Mouse (Mus musculus) forelimb bud, embryonic 11.5 days (tissue): ENCODE measurements around the gene Cand2.

Experiments used
- DNase-seq: peaks from one replicate; pipeline ENCODE4 v3.0.0-alpha.2; 2012; ENCODE audit warnings: low read depth, low spot score

The Cand2 gene

DNA sequence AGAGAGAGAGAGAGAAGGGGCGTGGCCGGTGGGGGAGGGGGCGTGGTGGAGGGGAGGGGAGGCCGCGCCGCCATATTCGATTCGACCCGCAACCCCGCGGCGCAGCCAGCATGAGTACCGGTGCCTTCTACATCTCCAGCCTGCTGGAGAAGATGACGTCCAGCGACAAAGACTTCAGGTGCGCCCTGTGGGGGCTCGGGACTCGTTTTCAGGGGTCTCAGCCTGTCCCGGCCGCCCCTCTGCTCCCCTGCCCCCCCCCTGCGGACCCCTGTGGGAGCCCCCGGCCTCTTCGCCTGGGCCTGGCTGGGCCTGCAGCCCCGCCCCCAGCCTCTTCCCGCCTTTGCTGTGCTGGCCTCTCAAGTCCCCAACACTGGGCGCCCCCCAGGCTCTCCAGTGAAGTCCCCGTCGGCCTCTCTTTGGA is at the start of gene Cand2:
TSS of gene Cand2 (plus strand) at position 38 of the 421 bp plus-strand sequence.
- peak; percentile 69 for DNase-seq

DNA sequence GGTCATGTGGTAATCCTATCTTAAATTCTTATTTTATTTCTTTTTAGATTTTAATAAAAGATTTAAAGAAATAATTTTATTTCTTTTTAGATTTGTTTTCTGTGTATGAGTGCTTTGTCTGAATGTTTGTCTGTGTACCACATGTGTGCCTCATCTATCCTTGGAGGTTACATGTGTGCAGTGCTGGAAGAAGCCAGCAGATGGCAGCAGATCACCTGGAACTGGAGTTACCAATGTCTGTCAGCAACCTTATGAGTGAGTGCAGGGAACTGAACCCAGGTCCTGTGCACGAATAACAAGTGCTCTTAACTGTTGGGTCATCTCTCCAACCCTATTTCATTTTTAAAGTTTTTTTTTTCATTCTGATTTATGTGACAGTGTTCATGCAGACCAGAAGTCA is 47.2 kb upstream of the Cand2 start:
- peak; percentile 56 for DNase-seq

DNA sequence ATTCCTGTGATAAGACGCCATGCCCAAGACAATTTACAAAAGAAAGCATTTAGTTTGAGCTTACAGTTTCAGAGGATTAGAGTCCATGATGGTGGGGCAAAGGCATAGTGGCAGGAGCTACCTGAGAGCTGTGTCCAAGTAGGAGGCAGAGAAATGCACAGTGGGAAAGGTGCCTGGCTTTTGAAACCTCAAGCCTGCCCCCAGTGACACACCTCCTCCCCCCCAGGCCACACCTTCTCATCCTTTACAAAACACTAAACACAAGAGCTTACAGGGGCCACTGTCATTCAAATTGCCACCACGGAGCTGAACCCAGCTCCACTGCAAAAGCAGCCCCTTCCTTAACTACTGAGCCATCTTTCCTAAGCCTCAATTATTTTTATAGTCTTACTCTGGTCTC is 46.8 kb upstream of the Cand2 start:
- no peak for DNase-seq

DNA sequence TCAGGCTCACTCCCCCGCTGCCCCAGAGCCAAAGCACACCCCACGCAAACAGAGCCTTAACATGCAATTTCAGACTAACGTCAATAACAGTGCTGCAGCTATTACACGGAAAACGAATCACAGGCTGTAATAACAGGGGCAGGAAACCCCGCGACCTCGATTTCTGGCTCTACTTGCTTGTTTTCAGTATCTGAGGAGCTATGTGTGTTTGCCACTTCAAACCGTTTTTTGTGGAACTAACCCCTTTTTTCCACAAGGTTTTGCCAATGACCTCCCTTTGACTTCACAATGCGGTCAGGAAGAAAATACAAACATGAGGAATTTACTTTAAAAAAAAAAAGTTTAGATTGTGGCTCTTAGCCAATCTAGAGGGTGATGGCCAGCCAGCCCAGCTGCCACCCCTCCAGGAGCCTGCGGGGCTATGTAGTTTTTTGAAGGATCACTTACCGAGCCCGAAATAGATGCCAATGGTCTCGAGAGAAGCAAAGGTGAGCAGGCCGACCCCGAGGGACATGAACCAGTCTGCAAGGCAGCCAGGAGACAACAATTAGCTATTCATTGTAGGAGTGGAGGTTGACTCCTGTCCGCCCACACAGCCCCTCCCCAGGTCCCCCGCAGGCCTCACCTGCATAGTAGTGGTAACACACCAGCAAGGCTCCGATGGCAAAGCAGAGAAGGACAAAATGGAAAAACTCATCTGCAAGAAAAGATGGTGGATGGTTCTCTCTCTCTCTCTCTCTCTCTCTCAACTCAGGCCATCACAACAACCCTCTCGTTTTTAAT is 43.6 kb upstream of the Cand2 start:
- DNase-seq, result no peak

DNA sequence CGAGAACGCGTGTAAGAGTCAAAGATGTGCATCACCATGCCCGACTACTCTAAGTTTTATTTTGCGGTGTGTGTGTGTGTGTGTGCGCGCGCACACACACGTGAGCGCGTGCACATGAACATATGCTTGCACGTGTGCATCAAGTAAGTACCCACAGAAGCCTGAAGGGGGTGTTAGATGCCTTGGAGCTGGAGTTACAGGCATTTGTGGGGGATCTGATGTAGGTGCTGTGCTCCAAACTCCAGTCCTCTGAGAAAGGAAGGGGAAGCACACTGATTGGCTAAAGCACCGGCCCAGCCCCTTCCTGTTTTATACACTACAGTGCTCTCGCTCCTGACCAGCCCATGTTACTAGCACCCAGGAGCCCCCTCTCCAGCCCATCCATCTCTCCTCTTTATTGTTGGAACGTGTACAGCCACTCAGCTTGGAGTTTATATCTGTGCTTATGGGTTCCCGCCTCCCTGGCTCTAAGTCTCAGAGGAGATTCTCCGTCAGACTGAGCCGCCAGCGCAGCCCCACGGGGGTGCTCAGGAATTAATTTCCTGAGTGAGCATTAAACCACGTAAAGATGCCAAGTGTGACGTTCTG is 41.9 kb upstream of the Cand2 start:
- DNase-seq, result no peak

DNA sequence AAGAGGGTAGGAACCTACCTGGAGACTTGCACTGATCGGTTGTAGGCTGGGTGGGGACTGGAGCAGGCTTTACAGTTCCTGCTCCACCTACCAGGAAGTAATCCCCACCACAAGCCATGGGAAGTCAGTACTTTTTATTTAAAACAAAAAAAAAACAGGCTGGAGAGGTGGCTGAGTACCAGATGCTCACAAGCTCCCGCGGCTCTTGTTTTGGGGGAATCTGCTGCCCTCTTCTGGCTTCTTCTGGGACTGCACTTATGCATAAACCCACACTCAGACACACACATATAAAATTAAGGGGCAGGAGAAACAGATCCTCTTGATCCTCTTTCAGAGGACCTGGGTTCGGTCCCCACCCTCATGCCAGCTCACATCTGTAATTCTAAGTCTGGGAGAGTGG is 39.4 kb upstream of the Cand2 start:
- peak; percentile 57 for DNase-seq

DNA sequence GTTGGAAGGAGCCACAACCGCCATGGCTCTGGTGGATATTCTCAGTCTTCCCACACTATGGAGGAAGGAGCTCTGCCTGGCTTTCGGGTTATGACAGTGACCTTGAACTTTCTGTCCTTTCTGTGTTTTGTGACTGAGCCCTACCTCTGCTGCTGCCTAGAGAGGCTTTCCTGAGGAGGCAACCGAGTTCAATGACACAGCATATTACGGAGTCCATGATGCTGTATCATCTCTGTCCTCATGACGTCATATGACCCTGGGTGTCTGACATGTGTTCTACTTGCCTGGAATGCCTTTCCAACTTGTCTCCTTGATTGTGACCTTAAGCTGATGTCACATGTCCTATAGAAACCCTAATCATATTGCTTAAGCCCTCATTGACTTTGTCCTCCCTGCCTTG is 35.3 kb upstream of the Cand2 start:
- DNase-seq, result no peak

DNA sequence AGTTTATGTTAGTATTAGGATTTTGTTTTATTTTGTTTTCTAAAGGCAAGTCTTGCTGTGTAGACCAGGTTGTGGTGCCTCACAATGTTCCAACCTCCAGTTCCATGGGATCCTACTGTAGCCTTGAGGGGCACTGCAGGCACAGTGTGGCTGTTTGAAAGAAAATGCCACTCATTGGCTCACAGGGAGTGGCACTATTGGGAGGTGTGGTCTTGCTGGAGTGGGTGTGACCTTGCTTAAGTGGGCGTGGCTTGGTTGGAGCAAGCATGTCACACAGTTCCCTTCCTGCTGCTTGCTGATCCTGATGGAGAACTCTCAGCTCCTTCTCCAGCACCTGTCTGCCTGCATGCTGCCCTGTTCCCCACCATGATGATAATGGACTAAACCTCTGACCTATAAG is 30.8 kb upstream of the Cand2 start:
- DNase-seq, result no peak

DNA sequence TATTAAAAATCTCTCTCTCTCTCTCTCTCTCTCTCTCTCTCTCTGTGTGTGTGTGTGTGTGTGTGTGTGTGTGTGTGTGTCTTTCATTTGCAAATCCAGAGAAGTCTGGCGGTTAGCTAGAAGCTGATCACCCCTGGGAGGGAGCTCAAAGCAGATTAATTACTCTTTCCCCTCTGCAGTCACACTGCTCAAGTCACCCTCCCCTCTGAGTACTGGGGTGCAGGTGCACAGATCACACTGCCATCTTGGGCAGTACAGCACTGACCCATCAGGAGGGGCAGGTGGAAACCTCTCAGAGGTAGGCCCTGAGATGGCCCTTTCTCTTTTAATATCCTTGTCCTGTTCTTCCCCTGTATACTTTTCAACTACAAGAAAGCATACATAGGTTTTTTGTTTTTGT is 28.0 kb upstream of the Cand2 start:
- DNase-seq, result no peak

DNA sequence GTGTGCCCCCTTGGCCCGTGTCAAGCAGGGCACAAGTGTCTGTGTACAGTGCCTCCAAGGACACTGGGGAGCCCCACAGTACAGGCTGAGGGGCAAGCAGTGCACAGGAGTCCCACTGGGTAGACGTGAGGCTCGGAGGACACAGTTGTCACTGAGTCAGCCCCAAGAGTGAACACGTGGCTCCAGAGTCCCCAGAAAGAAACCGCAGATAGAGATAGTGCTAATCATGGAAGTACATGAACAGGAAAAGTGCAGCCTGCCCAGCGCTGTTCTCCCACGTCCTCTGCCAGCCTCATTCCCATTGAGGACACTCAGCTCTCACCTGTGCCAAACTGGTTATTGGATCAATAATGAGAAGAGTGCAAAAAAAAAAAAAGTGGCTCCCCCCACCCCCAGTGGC is 18.8 kb upstream of the Cand2 start:
- no peak for DNase-seq

DNA sequence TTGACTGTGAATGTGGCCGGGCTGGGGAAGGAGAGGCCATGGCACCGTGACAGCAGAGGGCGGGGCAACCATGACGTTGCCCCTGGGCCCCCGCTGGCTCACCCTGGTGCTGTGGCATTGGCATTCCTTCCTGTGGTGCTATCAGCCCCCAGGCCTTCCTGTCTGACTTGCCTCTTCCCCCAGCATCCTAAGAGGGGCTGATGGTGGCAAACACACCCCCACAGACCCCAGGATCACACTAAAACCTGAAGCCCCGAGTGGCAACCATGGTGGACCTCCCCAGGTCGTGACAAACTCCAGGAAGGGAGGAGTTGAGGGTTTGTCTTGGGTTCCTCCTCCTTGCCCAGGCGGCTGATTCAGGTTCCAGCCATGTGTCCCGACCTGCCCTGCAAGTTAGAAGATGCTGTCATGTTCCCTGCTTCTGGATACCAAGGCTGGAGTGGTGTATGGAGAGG is 15.3 kb upstream of the Cand2 start:
- DNase-seq, result no peak

DNA sequence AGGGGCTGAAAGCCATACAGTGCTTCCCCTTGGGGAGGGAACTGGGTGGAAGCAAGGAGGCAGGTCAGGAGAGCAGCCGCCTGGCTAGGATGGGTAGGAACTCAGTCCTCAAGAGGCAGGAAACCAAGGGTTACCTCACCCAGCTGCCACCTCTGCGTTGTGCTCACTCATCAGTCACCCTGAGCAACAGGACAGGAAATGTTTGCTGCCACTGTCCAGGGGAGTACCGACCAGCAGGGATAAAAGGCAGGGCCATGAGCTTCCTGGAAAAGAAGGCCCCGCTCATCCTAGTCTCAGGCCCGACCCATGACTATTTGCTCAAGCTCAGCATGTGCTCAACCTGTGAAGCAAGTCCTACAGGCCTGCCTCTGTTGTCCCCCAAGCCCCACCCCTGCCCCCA is 14.9 kb upstream of the Cand2 start:
- DNase-seq, result no peak

DNA sequence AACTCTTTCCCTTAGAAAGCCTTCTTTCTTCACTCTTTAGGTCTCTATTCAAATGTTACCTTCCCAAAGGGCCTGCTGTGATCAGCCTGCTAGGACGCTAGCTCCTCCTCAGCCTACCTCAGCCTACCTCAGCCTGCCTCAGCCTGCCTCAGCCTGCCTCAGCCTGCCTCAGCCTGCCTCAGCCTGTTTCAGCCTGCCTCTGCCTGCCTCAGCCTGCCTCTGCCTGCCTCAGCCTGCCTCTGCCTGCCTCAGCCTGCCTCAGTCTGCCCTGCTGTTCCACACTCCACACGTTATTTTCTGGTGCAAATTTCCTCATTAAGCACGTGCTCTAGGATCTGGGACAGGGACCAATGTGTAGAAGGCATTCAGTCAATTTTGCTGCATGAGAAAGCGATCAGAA is 14.2 kb upstream of the Cand2 start:
- DNase-seq, result no peak

DNA sequence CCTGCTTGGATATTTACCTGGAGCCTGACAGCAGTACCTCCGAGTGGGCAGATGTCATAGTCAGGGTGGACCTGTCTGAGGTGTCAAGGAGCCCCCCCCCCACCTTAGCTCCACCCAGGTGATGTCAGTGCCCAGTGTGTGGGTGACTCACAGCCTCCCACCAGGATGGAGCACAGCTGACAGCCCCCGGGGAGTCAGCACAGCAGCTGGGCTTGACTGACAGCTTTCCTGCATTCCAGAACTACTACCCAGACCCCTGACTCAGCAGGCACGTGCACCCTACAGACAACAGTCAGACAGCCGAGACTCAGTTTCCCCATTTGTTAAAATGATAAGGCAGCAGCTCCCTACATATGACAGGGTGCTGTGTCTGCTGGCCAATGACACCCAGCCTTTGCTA is 13.4 kb upstream of the Cand2 start:
- DNase-seq, result no peak

DNA sequence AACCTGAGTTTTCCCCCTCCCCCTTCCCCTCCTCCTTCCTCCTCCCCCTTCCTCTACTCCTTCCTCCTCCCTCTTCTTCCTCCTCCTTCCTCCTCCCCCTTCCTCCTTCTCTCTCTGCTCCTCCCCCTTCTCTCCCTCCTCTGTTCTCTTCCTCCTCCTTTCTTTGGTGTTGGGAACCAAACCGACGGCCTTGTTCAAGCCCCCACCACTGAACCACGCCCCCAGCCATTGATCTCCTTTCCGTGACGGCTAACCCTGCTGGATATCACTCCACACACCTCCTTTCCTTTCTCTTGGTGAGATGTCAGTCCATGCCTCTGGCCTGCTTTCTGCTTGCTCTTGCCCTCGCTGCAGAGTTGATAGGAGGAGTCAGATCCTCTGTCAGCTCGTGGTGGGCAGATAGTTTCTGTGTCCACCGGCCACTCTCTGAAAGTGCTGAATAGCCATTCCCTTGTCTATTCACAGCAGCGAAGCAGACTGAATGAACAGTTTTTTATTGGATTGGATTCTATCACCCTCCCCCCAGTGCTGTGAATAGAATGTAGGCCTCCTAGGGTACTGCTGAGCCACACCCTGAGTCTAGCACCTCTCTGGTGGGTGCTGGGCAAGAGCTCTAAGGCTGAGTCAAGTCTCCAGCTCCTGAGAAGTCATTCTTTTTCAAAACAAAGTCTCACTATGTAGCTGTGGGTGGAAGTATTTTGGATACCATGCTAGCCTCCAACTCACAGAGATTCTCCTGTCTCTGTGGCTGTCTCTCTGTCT is 12.2 kb upstream of the Cand2 start, which contains the start of gene Tmem40:
TSS of gene Tmem40 (minus strand) at position 416 of the 762 bp plus-strand sequence.
- peak; percentile 42 for DNase-seq

DNA sequence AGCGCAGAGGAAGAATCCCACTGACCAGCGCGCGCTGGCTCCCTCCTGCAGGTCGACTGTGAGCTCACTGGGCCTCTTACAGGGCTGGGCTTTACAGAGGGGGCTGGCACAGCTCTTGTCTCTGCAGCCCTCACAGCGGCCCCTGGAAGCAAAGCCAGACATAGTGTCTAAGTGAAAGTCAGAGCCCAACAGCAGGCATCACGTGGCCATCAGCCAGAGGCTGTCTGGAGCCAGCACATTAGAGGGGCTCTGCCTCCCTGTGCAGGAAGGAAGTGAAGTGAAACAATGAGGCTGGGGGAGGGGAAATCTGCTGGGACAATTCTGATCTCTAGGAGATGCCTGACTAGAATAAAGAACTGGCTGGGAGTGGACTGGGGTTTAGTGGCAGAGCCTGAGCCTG is 10.2 kb upstream of the Cand2 start:
- DNase-seq, result peak; percentile 88

DNA sequence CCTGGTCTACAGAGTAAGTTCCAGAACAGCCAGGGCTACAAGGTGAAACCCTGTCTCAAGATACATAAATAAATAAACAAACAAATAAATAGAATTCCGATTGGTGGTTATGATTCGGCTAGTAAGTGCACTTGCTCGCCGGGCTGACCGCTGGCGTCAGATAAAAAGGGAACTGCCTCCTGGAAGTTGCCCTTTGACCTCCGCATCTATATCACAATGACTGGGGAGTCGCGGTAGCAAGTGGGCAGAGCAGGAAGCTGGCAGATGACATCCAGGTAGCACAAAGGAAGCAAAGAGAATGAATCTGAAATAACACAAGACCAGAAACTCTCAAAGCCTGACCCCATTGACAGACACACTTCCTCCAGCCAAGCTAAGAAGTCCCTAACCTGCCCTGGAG is 7.0 kb upstream of the Cand2 start:
- no peak for DNase-seq

DNA sequence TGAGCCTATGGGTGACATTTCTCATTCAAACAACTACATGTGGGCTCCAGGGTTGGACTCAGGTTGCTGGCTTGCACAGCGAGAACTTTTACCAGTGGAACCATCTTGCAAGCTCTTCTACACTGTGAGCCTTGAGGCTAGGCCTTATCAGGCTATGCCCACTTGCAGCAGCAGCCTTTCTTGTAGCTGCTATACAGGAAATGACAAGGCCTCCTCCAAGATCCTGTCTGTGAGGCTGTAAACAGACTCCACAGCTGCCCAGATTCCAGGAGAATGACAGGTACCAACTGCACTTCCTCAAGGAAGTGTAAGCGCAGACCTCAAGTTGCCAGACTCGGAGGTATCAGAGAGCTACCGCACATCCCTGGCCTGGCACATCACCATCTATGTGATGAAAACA is 6.1 kb upstream of the Cand2 start:
- no peak for DNase-seq

DNA sequence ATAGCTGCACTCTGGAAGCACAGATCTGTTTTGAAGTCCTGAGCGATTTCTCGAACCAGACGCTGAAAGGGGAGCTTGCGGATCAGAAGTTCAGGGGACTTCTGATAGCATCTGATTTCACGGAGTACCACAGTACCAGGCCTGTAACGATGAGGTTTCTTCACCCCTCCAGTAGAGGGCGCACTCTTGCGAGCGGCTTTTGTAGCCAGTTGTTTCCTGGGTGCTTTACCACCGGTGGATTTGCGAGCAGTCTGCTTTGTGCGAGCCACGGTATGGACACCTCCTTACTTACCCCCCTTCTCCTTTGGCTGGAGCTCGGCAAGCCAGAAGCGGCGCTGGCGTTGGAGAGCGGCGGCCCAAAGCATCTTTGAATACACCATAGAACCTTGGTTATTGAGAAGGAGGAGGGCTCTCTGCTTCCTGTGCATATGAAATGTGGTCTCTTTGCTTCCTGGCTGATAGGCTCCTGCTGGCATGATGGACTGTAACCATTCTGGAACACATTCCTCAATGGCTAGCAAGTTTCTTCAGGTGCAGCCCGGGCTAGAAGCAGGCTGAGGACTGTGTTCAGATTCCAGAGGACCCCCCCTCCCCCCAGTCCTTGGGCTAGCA is 4.2 kb upstream of the Cand2 start:
- DNase-seq, result no peak

DNA sequence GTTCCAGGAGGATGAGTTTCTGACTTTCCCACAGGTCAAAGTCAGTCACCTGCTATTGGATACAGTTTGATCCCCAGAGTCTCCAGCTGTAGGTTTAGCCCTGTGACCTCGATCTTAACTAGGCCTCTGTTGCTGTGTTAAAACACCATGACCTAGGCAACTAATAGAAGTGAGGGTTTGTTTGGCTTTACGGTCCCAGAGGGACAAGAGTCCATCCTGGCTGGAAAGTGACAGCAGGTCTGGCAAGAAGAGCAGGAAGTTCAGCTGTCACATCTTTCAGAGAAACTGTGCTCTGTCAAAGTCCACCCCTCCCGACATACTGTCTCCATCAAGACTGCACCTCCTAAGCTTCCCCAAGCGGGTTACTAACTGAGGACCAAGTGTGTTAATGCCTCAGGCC is 3.5 kb upstream of the Cand2 start:
- DNase-seq, result no peak

DNA sequence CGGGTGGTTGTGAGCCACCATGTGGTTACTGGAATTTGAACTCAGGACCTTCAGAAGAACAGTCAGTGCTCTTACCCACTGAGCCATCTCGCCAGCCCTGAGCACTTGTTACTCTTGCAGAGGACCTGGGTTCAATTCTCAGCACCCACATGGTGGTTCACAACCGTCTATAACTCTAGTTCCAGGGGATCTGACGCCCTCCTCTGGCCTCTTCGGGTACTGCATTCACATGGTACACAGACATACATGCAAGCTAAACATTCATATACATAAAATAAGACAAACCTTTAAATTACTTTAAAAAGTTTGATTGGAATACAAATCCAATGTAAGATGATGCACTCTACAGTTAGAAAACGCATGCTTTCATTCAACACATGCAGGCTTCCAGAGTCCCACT is 2.1 kb upstream of the Cand2 start:
- no peak for DNase-seq

DNA sequence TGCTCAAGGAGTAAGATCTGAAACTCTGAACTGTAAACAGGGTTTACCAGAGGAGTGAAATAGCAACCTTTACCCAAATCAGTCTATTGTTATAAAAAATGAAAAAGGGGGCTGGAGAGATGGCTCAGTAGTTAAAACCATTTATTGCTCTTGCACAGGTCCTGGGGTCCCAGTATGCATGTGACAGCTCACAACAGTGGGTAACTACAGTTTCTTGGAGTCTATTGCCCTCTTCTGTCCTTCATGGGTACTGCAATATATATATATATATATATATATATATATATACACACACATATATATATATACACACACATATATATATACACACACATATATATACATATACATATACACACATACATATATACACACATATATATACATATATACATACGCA is 1.7 kb upstream of the Cand2 start:
- DNase-seq, result no peak
